Mouse (Mus musculus): ENCODE measurements around the gene Camta2. TPM values are rescaled to one million over a fixed set of nuclear protein-coding genes. Genes with fewer than 3 reads are reported as not detected.

Camta2 gene
- polyA plus RNA-seq, 1 experiment = 0.30 TPM

DNA sequence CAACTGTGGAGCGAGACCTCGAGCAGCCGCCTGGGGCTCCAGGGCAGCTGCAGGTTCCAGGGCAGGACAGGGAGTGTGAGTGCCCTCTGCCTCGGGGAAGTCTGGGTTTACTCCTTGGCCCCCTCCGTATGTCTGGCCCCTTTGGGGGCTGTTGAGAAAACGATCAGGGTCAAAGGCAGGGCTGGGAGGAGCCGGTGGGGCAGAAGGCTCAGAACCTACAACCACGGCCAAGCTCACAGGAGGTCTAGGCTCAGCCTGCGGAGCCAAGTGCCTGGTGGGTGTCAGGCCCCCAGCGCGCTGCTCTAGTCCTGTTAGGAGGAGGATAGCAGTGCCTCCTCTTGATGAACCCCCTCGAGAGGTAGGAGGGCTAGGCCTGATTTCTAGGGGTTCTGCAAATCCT lies 6.7 kb downstream of the Camta2 start:
- TF ChIP-seq TAL1 (IDR thresholded peaks at IDR 0.05; ENCODE audit: low read length) (no peak), GATA1 (IDR thresholded peaks at IDR 0.05; ENCODE audit: low read length) (no peak)
- Histone ChIP-seq H3K27me3 (ENCODE audit: control insufficient read depth) (no peaks in the 10 kb centered on the region), H3K9me3 (ENCODE audit: control insufficient read depth, low read length) (no peaks in the 10 kb centered on the region), H3K36me3 (ENCODE audit: control insufficient read depth) (peaks cover 36% of the 10 kb centered on the region), H3K4me1 (ENCODE audit: control insufficient read depth) (peaks cover 10% of the 10 kb centered on the region), H3K4me3 (replicated peaks) (no peak overlapping the region)

DNA sequence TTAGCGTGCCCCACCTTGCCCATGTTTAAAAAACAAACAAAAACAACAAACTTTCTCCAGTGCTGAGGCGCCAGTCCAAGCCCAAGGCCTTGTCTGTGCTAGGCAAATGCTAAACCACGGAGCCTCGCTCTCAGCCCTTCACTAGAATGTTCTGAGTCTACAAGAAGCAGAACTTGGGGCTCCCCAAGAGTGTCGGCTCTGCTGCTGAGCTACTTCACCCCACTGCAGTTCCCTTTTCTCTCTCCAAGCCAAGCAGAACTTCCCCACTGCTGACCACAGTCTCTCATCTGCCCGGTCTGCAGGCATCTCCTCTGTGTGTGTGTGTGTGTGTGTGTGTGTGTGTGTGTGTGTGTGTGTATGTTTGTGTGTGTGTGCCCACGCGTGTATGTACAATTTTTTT lies 8.0 kb downstream of the Camta2 start:
- H3K36me3 ChIP-seq (ENCODE audit: control insufficient read depth) = peaks cover 42% of the 10 kb centered on the region
- peaks cover 10% of the 10 kb centered on the region for H3K4me1 ChIP-seq (ENCODE audit: control insufficient read depth)
- no peaks in the 10 kb centered on the region for H3K27me3 ChIP-seq (ENCODE audit: control insufficient read depth)
- H3K4me3 ChIP-seq (replicated peaks) = no peak overlapping the region
- TF ChIP-seq GATA1 (IDR thresholded peaks at IDR 0.05; ENCODE audit: low read length) (no peak), TAL1 (IDR thresholded peaks at IDR 0.05; ENCODE audit: low read length) (no peak)
- no peaks in the 10 kb centered on the region for H3K9me3 ChIP-seq (ENCODE audit: control insufficient read depth, low read length)

- Histone ChIP-seq H3K36me3 (ENCODE audit: control insufficient read depth) (peaks cover 44% of the 10 kb centered on the region), H3K27me3 (ENCODE audit: control insufficient read depth) (no peaks in the 10 kb centered on the region), H3K4me1 (ENCODE audit: control insufficient read depth) (peaks cover 10% of the 10 kb centered on the region), H3K4me3 (replicated peaks) (no peak overlapping the region), H3K9me3 (ENCODE audit: control insufficient read depth, low read length) (no peaks in the 10 kb centered on the region)
- TF ChIP-seq GATA1 (IDR thresholded peaks at IDR 0.05; ENCODE audit: low read length) (no peak), TAL1 (IDR thresholded peaks at IDR 0.05; ENCODE audit: low read length) (no peak)
Observed at GRCm38 (mm10) chr11:70679361-70679760, 8.5 kb downstream of the Camta2 start.

DNA sequence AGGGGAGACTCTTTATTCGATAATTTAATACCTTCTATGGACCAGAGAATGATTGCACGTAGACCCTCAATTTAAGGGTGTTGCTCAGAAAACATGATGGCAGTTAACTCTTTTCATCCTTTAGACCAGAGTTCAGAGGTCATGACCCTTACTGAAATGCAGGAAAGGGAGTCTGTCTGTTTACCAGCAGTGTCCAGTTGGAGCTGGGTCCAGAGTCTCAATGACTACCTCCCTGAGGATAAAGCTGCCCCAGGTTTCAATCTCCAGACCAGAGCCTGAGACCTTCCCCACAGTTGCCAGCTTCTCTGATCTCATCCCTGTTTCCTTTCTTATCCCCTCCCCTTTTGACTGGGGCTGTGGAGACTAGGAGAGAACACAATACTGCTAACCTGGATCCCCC lies 9.3 kb downstream of the Camta2 start:
- Histone ChIP-seq H3K9me3 (ENCODE audit: control insufficient read depth, low read length) (no peaks in the 10 kb centered on the region), H3K4me3 (replicated peaks) (no peak overlapping the region), H3K36me3 (ENCODE audit: control insufficient read depth) (peaks cover 46% of the 10 kb centered on the region), H3K4me1 (ENCODE audit: control insufficient read depth) (peaks cover 10% of the 10 kb centered on the region), H3K27me3 (ENCODE audit: control insufficient read depth) (no peaks in the 10 kb centered on the region)
- TF ChIP-seq TAL1 (IDR thresholded peaks at IDR 0.05; ENCODE audit: low read length) = no peak
- TF ChIP-seq GATA1 (IDR thresholded peaks at IDR 0.05; ENCODE audit: low read length) = no peak

- no peak overlapping the region for H3K4me3 ChIP-seq (replicated peaks)
- H3K27me3 ChIP-seq (ENCODE audit: control insufficient read depth) = no peaks in the 10 kb centered on the region
- peaks cover 41% of the 10 kb centered on the region for H3K36me3 ChIP-seq (ENCODE audit: control insufficient read depth)
- H3K4me1 ChIP-seq (ENCODE audit: control insufficient read depth) = peaks cover 10% of the 10 kb centered on the region
- no peaks in the 10 kb centered on the region for H3K9me3 ChIP-seq (ENCODE audit: control insufficient read depth, low read length)
- TF ChIP-seq TAL1 (IDR thresholded peaks at IDR 0.05; ENCODE audit: low read length) = no peak
- TF ChIP-seq GATA1 (IDR thresholded peaks at IDR 0.05; ENCODE audit: low read length) = no peak
Observed at GRCm38 (mm10) chr11:70678092-70678491, 9.8 kb downstream of the Camta2 start.

GRCm38 (mm10) chr11:70674501-70674900 lies 13.4 kb downstream of the Camta2 start:
- TF ChIP-seq TAL1 (IDR thresholded peaks at IDR 0.05; ENCODE audit: low read length) (no peak), GATA1 (IDR thresholded peaks at IDR 0.05; ENCODE audit: low read length) (no peak)
- Histone ChIP-seq H3K36me3 (ENCODE audit: control insufficient read depth) (peaks cover 24% of the 10 kb centered on the region; the same call in 1 of the 2 replicates), H3K4me1 (ENCODE audit: control insufficient read depth) (peaks cover 33% of the 10 kb centered on the region), H3K27me3 (ENCODE audit: control insufficient read depth) (no peaks in the 10 kb centered on the region), H3K9me3 (ENCODE audit: control insufficient read depth, low read length) (no peaks in the 10 kb centered on the region), H3K4me3 (replicated peaks) (no peak overlapping the region)

DNA sequence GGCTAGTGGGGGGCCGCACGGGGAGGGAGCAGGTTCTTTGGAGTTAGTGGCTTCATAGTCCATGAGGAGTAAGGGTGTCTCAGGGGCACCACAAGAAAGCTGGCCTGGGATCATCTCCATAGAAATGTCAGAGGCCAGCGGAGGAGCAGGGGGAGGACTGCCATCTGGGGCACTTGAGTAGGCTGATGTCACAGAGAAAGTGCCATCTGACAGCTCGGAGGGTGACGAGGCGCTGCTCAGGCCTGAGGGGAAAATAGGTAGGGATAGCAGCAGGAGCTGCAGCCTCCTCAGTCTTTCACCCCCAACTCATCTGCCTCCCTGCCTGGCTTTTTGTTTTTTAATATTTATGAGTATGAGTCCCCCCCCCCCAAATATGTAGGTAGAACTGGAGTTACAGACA lies 13.9 kb downstream of the Camta2 start:
- TF ChIP-seq GATA1 (IDR thresholded peaks at IDR 0.05; ENCODE audit: low read length) = no peak
- no peak for TF ChIP-seq TAL1 (IDR thresholded peaks at IDR 0.05; ENCODE audit: low read length)
- Histone ChIP-seq H3K27me3 (ENCODE audit: control insufficient read depth) (no peaks in the 10 kb centered on the region), H3K4me1 (ENCODE audit: control insufficient read depth) (peaks cover 37% of the 10 kb centered on the region), H3K36me3 (ENCODE audit: control insufficient read depth) (peaks cover 22% of the 10 kb centered on the region; the same call in 1 of the 2 replicates), H3K4me3 (replicated peaks) (no peak overlapping the region), H3K9me3 (ENCODE audit: control insufficient read depth, low read length) (no peaks in the 10 kb centered on the region)

- no peak for TF ChIP-seq TAL1 (IDR thresholded peaks at IDR 0.05; ENCODE audit: low read length)
- no peak for TF ChIP-seq GATA1 (IDR thresholded peaks at IDR 0.05; ENCODE audit: low read length)
- Histone ChIP-seq H3K4me1 (ENCODE audit: control insufficient read depth) (peaks cover 49% of the 10 kb centered on the region), H3K27me3 (ENCODE audit: control insufficient read depth) (no peaks in the 10 kb centered on the region), H3K4me3 (replicated peaks) (no peak overlapping the region), H3K36me3 (ENCODE audit: control insufficient read depth) (peaks cover 31% of the 10 kb centered on the region), H3K9me3 (ENCODE audit: control insufficient read depth, low read length) (no peaks in the 10 kb centered on the region)
Observed at GRCm38 (mm10) chr11:70671333-70672047, 16.4 kb downstream of the Camta2 start.

GRCm38 (mm10) chr11:70670483-70670882 lies 17.4 kb downstream of the Camta2 start:
- Histone ChIP-seq H3K4me3 (replicated peaks) (peak overlapping the region; percentile 90), H3K36me3 (ENCODE audit: control insufficient read depth) (peaks cover 32% of the 10 kb centered on the region), H3K9me3 (ENCODE audit: control insufficient read depth, low read length) (no peaks in the 10 kb centered on the region), H3K4me1 (ENCODE audit: control insufficient read depth) (peaks cover 55% of the 10 kb centered on the region), H3K27me3 (ENCODE audit: control insufficient read depth) (no peaks in the 10 kb centered on the region)
- TF ChIP-seq TAL1 (IDR thresholded peaks at IDR 0.05; ENCODE audit: low read length) (no peak), GATA1 (IDR thresholded peaks at IDR 0.05; ENCODE audit: low read length) (no peak)

Measured in erythroblast, embryonic 14.5 days (primary cell).